Mouse (Mus musculus) midbrain, embryonic 14.5 days (tissue): ENCODE measurements at regions not wholly inside any gene's neighbourhood (a gene's known extent, or its start where the extent isn't known, plus 50 kb on each side); places are given as distances from the start of the nearest gene placed in this dataset.

Experiments used
- ATAC-seq: fragments of 200-750 bp; cut with Nextera tagmentation; 2 replicates; pipeline ENCODE4 v1.8.0; 2017; ENCODE audit warnings: moderate number of reproducible peaks, moderate library complexity; ENCODE audit not compliant: low FRiP score, low TSS enrichment
- DNase-seq: peaks from one replicate; pipeline ENCODE4 v3.0.0-alpha.2; 2015
- H3K27ac ChIP-seq: fragments of 300-500 bp; sonication (generic); replicated peaks from 2 replicates; pipeline ENCODE4 v1.5.1; 2014; ENCODE audit warnings: mild to moderate bottlenecking, low read depth, low read length, moderate library complexity
- H3K27me3 ChIP-seq: fragments of 300-500 bp; sonication (generic); 2 replicates; pipeline ENCODE4 v1.6.1; 2014; ENCODE audit warnings: low read length, control low read depth, mixed read lengths; ENCODE audit not compliant: control insufficient read depth, insufficient read depth
- H3K36me3 ChIP-seq: fragments of 300-500 bp; sonication (generic); 2 replicates; pipeline ENCODE4 v1.6.1; 2014; ENCODE audit warnings: low read length, control low read depth; ENCODE audit not compliant: control insufficient read depth, insufficient read depth
- H3K4me1 ChIP-seq: fragments of 300-500 bp; sonication (generic); 2 replicates; pipeline ENCODE4 v1.6.1; 2014; ENCODE audit warnings: mild to moderate bottlenecking, antibody characterized with exemption, low read length, control low read depth; ENCODE audit not compliant: control insufficient read depth, insufficient read depth
- H3K4me2 ChIP-seq: fragments of 300-500 bp; sonication (generic); 2 replicates; pipeline ENCODE4 v1.6.1; 2014; ENCODE audit warnings: mild to moderate bottlenecking, low read length, moderate library complexity
- H3K4me3 ChIP-seq: fragments of 300-500 bp; sonication (generic); replicated peaks from 2 replicates; pipeline ENCODE4 v1.5.1; 2014; ENCODE audit warnings: low read depth, low read length
- H3K9ac ChIP-seq: fragments of 300-500 bp; sonication (generic); replicated peaks from 2 replicates; pipeline ENCODE4 v1.6.1; 2014; ENCODE audit warnings: mild to moderate bottlenecking, low read length, moderate library complexity
- H3K9me3 ChIP-seq: fragments of 300-500 bp; sonication (generic); 2 replicates; pipeline ENCODE4 v1.6.1; 2016; ENCODE audit warnings: low read length, control low read depth, mixed read lengths; ENCODE audit not compliant: control insufficient read depth
- WGBS: fragments of 180-500 bp; shearing (Covaris S2); extraction: QIAGEN DNeasy Blood & Tissue Kit; methylation state at CpG from one replicate; pipeline ENCODE4 v1.1.7; 2014; 5-methylcytosine and 5-hydroxymethylcytosine counted together

- 91% methylated on average over 17 of the region's 17 CpGs for WGBS
- no peak overlapping the region for H3K4me2 ChIP-seq
- H3K9ac ChIP-seq = no peak overlapping the region
- no peak overlapping the region for H3K27ac ChIP-seq
- no peaks in the 10 kb centered on the region for H3K9me3 ChIP-seq
- DNase-seq (no peak), ATAC-seq (no peak)
- H3K27me3 ChIP-seq = no peaks in the 10 kb centered on the region
- H3K36me3 ChIP-seq = no peaks in the 10 kb centered on the region
- H3K4me3 ChIP-seq = no peak overlapping the region
- no peaks in the 10 kb centered on the region for H3K4me1 ChIP-seq
Observed at GRCm38 (mm10) chr5:100236277-100236676, 76.7 kb upstream of the Tmem150c start.

GRCm38 (mm10) chr5:100232076-100232475, 72.5 kb upstream of the Tmem150c start:
- H3K36me3 ChIP-seq = no peaks in the 10 kb centered on the region
- no peak for DNase-seq
- no peak overlapping the region for H3K27ac ChIP-seq
- no peaks in the 10 kb centered on the region for H3K27me3 ChIP-seq
- H3K4me2 ChIP-seq = no peak overlapping the region
- no peaks in the 10 kb centered on the region for H3K9me3 ChIP-seq
- no peak overlapping the region for H3K4me3 ChIP-seq
- ATAC-seq = no peak
- H3K9ac ChIP-seq = no peak overlapping the region
- no peaks in the 10 kb centered on the region for H3K4me1 ChIP-seq
- WGBS = 72% methylated on average over 7 of the region's 7 CpGs

DNA sequence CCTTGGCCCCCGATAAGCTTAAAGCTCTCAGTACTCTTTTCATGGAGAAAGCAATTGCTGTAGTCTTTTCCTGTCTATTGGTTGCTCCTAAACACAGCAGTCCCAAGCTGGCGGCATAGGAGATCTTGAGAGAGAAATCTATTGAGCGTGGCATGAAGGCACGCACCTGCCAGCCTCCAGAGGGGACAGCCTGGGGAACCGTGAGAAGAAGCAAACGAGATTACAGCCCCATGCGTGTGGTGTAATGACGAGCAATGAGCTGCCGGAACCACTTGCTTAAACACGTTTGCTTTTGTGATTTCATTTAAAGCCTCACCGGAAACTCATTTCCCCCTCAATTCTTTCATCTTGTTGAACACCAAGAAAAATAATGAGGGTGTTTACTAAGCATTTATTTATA, 72.0 kb upstream of the Tmem150c start:
- Histone ChIP-seq H3K27me3 (no peaks in the 10 kb centered on the region), H3K9ac (no peak overlapping the region), H3K9me3 (no peaks in the 10 kb centered on the region), H3K36me3 (no peaks in the 10 kb centered on the region), H3K4me2 (no peak overlapping the region), H3K27ac (no peak overlapping the region), H3K4me3 (no peak overlapping the region), H3K4me1 (no peaks in the 10 kb centered on the region)
- ATAC-seq = no peak
- WGBS = 36% methylated on average over 11 of the region's 11 CpGs
- DNase-seq = peak; percentile 45

- Histone ChIP-seq H3K4me3 (no peak overlapping the region), H3K4me1 (no peaks in the 10 kb centered on the region), H3K27ac (no peak overlapping the region), H3K9me3 (no peaks in the 10 kb centered on the region), H3K4me2 (no peak overlapping the region), H3K27me3 (no peaks in the 10 kb centered on the region), H3K9ac (no peak overlapping the region), H3K36me3 (no peaks in the 10 kb centered on the region)
- 95% methylated on average over 4 of the region's 4 CpGs for WGBS
- DNase-seq = no peak
- no peak for ATAC-seq
Observed at GRCm38 (mm10) chr5:100230038-100230437, 70.4 kb upstream of the Tmem150c start.

GRCm38 (mm10) chr5:100227888-100228287, 68.3 kb upstream of the Tmem150c start:
- Histone ChIP-seq H3K27ac (no peak overlapping the region), H3K27me3 (no peaks in the 10 kb centered on the region), H3K4me3 (no peak overlapping the region), H3K9ac (no peak overlapping the region), H3K36me3 (no peaks in the 10 kb centered on the region), H3K9me3 (no peaks in the 10 kb centered on the region), H3K4me2 (no peak overlapping the region), H3K4me1 (no peaks in the 10 kb centered on the region)
- WGBS = 78% methylated on average over 5 of the region's 5 CpGs
- DNase-seq (no peak), ATAC-seq (no peak)

DNA sequence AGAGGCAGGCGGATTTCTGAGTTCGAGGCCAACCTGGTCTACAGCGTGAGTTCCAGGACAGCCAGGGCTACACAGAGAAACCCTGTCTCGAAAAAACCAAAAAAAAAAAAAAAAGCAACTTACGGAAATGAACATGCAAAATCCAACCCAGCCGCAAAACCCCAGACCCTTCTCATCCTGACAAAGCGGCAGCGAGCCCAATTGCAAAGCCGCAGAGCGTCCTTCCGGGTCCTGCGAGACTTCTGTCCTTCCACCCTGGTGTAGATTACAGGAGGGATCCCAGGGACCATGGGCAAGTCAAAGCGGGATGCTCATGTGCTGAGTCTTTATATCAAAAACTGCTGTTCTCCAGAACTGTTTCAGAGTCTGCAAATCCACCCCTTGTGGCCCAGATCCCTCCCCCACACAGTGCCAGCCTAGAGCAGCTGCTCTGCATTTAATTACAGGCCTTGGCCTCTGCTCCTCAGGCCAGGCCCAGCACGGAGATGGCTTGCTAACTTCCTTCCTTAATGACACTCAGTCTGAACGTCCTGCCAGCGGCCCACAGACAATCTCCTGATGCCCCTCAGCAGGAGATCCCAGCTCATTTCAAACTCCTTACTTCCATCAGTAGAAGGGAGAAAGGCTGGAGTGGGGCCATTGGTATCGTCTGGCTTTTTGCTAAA, 67.1 kb upstream of the Tmem150c start:
- ATAC-seq = no peak
- no peaks in the 10 kb centered on the region for H3K36me3 ChIP-seq

GRCm38 (mm10) chr5:100225491-100225890, 65.9 kb upstream of the Tmem150c start:
- Histone ChIP-seq H3K27ac (no peak overlapping the region), H3K9ac (no peak overlapping the region), H3K9me3 (no peaks in the 10 kb centered on the region), H3K4me2 (no peak overlapping the region), H3K27me3 (no peaks in the 10 kb centered on the region), H3K4me1 (no peaks in the 10 kb centered on the region), H3K4me3 (no peak overlapping the region), H3K36me3 (no peaks in the 10 kb centered on the region)
- 81% methylated on average over 7 of the region's 7 CpGs for WGBS
- ATAC-seq (no peak), DNase-seq (no peak)

More for the DNA sequence above, 67.1 kb upstream of the Tmem150c start:
- Histone ChIP-seq H3K9ac (no peak overlapping the region), H3K27ac (no peak overlapping the region), H3K9me3 (no peaks in the 10 kb centered on the region), H3K4me3 (no peak overlapping the region), H3K4me2 (no peak overlapping the region), H3K27me3 (no peaks in the 10 kb centered on the region), H3K4me1 (no peaks in the 10 kb centered on the region)
- WGBS = 80% methylated on average over 17 of the region's 17 CpGs
- DNase-seq = no peak

DNA sequence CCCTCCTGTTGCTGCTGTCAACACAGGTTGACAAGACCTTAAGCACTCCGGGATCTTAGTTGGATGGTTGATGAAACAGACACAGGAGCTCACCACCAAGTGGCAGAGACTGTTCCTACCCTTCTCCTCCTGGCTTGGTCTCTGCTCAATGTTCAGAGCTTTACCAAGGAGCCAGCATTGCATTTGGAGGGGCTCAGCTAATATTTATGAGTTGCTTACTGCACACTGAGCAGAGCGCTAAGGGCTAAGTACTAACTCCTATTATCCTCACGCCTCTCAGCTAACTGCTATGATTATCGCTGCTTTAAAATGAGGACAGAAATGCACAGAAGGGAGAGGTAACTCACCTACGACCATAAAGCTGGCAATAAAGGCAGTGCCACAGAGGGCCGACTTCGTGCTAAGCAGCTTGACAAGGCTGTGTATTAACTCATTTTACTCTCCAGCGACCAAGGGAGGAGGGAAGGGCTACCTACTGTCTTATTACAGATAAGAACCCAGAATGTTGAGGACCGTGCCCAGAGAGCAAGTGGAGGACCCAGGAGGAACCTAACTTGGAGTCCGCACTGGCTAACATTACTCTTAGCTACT, 65.3 kb upstream of the Tmem150c start:
- DNase-seq (no peak), ATAC-seq (no peak)
- no peaks in the 10 kb centered on the region for H3K9me3 ChIP-seq
- H3K4me1 ChIP-seq = no peaks in the 10 kb centered on the region
- no peak overlapping the region for H3K4me3 ChIP-seq
- H3K27ac ChIP-seq = no peak overlapping the region
- no peak overlapping the region for H3K4me2 ChIP-seq
- H3K9ac ChIP-seq = no peak overlapping the region
- 72% methylated on average over 10 of the region's 10 CpGs for WGBS
- no peaks in the 10 kb centered on the region for H3K36me3 ChIP-seq
- H3K27me3 ChIP-seq = no peaks in the 10 kb centered on the region

DNA sequence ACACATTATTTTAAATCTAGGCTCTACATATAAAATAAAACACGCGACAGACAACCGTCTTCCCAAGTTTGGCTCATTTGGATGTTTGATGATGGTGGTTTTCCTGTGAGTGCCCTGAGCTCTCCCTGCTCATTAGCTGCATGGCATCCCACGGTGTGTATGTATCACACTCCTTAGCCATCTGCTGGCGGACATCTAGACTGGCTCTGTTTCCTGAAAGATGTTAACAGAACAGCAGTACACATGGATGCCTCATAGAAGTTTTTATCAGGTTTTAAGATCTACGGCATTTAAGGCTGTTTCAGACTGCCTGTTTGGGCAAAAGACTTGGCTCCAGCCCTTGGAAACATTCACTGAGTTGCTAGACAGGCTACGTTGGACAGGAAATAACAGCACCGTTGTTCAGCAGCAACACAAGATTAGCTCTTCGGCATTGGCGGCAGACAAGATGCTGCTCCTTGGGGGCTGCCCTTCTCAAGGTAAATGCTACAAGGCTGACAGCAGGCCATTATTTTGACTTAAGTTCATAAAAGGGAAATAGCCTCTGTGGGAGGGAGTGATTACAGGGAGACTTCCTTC, 61.5 kb upstream of the Tmem150c start:
- 75% methylated on average over 10 of the region's 10 CpGs for WGBS
- H3K9ac ChIP-seq = no peak overlapping the region
- no peak overlapping the region for H3K4me3 ChIP-seq
- no peaks in the 10 kb centered on the region for H3K9me3 ChIP-seq
- ATAC-seq (no peak), DNase-seq (peak; percentile 36)
- no peaks in the 10 kb centered on the region for H3K36me3 ChIP-seq
- H3K4me2 ChIP-seq = no peak overlapping the region
- H3K4me1 ChIP-seq = no peaks in the 10 kb centered on the region
- H3K27ac ChIP-seq = 0 out of 2 replicates have a peak overlapping the region, but pooled peaks have one; percentile 20
- no peaks in the 10 kb centered on the region for H3K27me3 ChIP-seq
